Mouse (Mus musculus) adrenal gland, postnatal 14 days (tissue): ENCODE results near the gene Srgap2. TPM values are rescaled to one million over a fixed set of nuclear protein-coding genes. Genes with fewer than 3 reads are reported as not detected.

Source experiments
- DNase-seq: peaks from one replicate; pipeline ENCODE4 v3.0.0; 2021; ENCODE audit warnings: mixed read lengths
- total RNA-seq: library from RNA; stranded (reverse); gene quantifications from 2 replicates; pipeline ENCODE4 v1.2.3, GENCODE M21; 2021

Srgap2 gene
- total RNA-seq, 1 experiment from 2014 or later: 29.0 TPM

- peak; percentile 84 for DNase-seq
These were observed 531 bp downstream of the Srgap2 start for GRCm38 (mm10) chr1:131526371-131527270.

GRCm38 (mm10) chr1:131525586-131526271 lies 1.4 kb downstream of the Srgap2 start:
- DNase-seq: peak; percentile 58

- DNase-seq: peak; percentile 65
These were observed 2.0 kb downstream of the Srgap2 start for GRCm38 (mm10) chr1:131525101-131525585.

- no peak for DNase-seq
These were observed 3.4 kb downstream of the Srgap2 start for GRCm38 (mm10) chr1:131523794-131524193.

- no peak for DNase-seq
These were observed 10.6 kb downstream of the Srgap2 start for GRCm38 (mm10) chr1:131516588-131516987.

- no peak for DNase-seq
These were observed 13.0 kb downstream of the Srgap2 start for GRCm38 (mm10) chr1:131514197-131514596.

GRCm38 (mm10) chr1:131513136-131513535 lies 14.0 kb downstream of the Srgap2 start:
- no peak for DNase-seq

GRCm38 (mm10) chr1:131511661-131512500 lies 15.3 kb downstream of the Srgap2 start:
- no peak for DNase-seq

- DNase-seq: no peak
These were observed 16.0 kb downstream of the Srgap2 start for GRCm38 (mm10) chr1:131511131-131511530.

- no peak for DNase-seq
These were observed 25.5 kb downstream of the Srgap2 start for GRCm38 (mm10) chr1:131501681-131502080.

- DNase-seq: no peak
These were observed 28.9 kb downstream of the Srgap2 start for GRCm38 (mm10) chr1:131498231-131498630.

- peak; percentile 65 for DNase-seq
These were observed 32.9 kb downstream of the Srgap2 start for GRCm38 (mm10) chr1:131493966-131494898.

- DNase-seq: no peak
These were observed 34.8 kb downstream of the Srgap2 start for GRCm38 (mm10) chr1:131492360-131492759.

- DNase-seq: no peak
These were observed 35.6 kb downstream of the Srgap2 start for GRCm38 (mm10) chr1:131491579-131491978.

GRCm38 (mm10) chr1:131489312-131489711 lies 37.8 kb downstream of the Srgap2 start:
- no peak for DNase-seq

- DNase-seq: no peak
These were observed 40.9 kb downstream of the Srgap2 start for GRCm38 (mm10) chr1:131486094-131486850.

GRCm38 (mm10) chr1:131482242-131482641 lies 44.9 kb downstream of the Srgap2 start:
- DNase-seq: no peak

GRCm38 (mm10) chr1:131481391-131481790 lies 45.8 kb downstream of the Srgap2 start:
- no peak for DNase-seq

GRCm38 (mm10) chr1:131478770-131479305 lies 48.3 kb downstream of the Srgap2 start:
- DNase-seq: no peak

GRCm38 (mm10) chr1:131475306-131475705 lies 51.8 kb downstream of the Srgap2 start:
- DNase-seq: no peak
